Mouse (Mus musculus): ENCODE data around the gene Nkrf.

GRCm38 (mm10) chrX:36870372-36870771 is 32.3 kb downstream of the Nkrf start:
- TF ChIP-seq MYOD1 (IDR thresholded peaks at IDR 0.05; ENCODE audit: control insufficient read depth in 1 of 3, insufficient read length in 2 of 3, low read depth in 2 of 3) = no peak
- no peak for TF ChIP-seq POLR2A (IDR thresholded peaks at IDR 0.05; ENCODE audit: insufficient read length, low read depth)
- TF ChIP-seq USF1 (IDR thresholded peaks at IDR 0.05; ENCODE audit: low read depth) = no peak
- TF ChIP-seq SRF (IDR thresholded peaks at IDR 0.05; ENCODE audit: control insufficient read depth, insufficient read length, low read depth) = no peak
- TF ChIP-seq TCF12 (IDR thresholded peaks at IDR 0.05; ENCODE audit: insufficient read depth, poor library complexity, severe bottlenecking) = no peak
- no peak for TF ChIP-seq MYOG (IDR thresholded peaks at IDR 0.05; ENCODE audit: control insufficient read depth in 1 of 3, insufficient read depth in 1 of 3, insufficient read length in 2 of 3, low read depth in 2 of 3)
- TF ChIP-seq POLR2AphosphoS2 (IDR thresholded peaks at IDR 0.05; ENCODE audit: insufficient read length, low read depth) = no peak
- TF ChIP-seq CEBPB (IDR thresholded peaks at IDR 0.05; ENCODE audit: insufficient read depth, poor library complexity, severe bottlenecking) = no peak
- no peak for TF ChIP-seq MAX (IDR thresholded peaks at IDR 0.05; ENCODE audit: low read depth)
- no peak for TF ChIP-seq E2F4 (IDR thresholded peaks at IDR 0.05; ENCODE audit: insufficient read depth)

Measured in myocyte (in vitro differentiated cells).